Mouse (Mus musculus) heart, adult 2 months (tissue): ENCODE data around the gene Ganab.

ENCODE experiments used
- CTCF ChIP-seq: fragments of 200-600 bp; IDR thresholded peaks from 2 replicates; pipeline ENCODE4 v1.8.1; 2022; ENCODE audit warnings: antibody characterized with exemption, mild to moderate bottlenecking, moderate library complexity
- POLR2A ChIP-seq: fragments of 200-500 bp; IDR thresholded peaks from 2 replicates; pipeline ENCODE4 v1.6.1; 2011; ENCODE audit warnings: mild to moderate bottlenecking, low read depth, low read length, control low read depth; ENCODE audit not compliant: insufficient read depth

GRCm38 (mm10) chr19:8883616-8884015, 14.3 kb upstream of the Ganab start, which contains the start of the genes Lbhd1 and Gm49403:
- TF ChIP-seq POLR2A (no peak), CTCF (no peak)
